Mouse (Mus musculus) central nervous system, embryonic 18 days (tissue): ENCODE results near the gene Olfr1354. TPM values are rescaled to one million over a fixed set of nuclear protein-coding genes. Genes with fewer than 3 reads are reported as not detected.

Experiments used
- polyA plus RNA-seq: library from polyadenylated mRNA; depleted of rRNA; stranded (reverse); fragments of >200 nt; gene quantifications from 2 replicates; pipeline ENCODE4 v1.2.3, GENCODE M21; 2012; rRNA removed

Olfr1354 gene
- not detected in 2 replicates for polyA plus RNA-seq

DNA sequence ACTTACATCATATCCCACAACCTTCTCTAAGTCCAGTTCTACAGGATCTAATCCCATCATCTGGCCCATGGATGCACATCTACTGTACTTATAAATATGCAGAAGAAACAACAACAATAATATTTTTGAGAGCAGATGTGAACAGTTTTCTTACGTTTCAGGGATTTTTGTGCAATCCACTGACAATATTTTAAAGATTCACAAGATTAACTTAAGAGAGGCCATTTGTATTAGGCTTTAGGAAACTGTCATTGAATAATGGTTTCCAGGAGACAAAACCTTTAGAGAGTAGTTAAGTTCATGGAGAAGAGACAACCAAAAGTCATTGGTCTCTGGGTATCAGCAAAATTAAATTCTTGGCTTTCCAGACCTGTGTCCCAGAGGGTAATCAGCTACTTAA, at the start of gene Olfr1354:
Olfr1354 (plus strand) TSS at position 301 of the 400 bp plus-strand sequence.

DNA sequence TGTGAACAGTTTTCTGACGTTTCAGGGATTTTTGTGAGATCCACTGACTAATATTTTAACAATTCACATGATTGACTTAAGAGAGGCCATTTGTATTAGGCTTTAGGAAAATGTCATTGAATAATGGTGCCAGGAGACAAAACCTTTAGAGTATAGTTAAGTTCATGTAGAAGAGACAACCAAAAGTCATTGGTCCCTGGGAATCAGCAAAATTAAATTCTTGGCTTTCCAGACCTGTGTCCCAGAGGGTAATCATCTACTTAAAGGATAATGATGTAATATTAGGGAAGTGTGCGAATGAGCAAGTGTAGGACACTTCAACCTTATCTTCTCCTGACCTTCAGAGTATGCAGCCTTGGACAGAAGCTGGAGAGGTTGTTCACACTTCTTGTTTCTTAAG, 37.7 kb upstream of the Olfr1354 start, which contains the start of gene Olfr1355:
Olfr1355 (plus strand) TSS at position 301 of the 400 bp plus-strand sequence.

DNA sequence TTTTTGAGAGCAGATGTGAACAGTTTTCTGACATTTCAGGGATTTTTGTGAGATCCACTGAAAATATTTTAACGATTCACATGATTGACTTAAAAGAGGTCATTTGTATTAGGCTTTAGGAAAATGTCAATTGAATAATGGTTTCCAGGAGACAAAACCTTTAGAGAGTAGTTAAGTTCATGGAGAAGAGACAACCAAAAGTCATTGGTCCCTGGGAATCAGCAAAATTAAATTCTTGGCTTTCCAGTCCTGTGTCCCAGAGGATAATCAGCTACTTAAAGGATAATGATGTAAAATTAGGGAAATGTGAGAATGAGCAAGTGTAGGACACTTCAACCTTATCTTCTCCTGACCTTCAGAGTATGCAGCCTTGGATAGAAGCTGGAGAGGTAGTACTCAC, 37.4 kb downstream of the Olfr1354 start, which contains the start of gene Olfr8:
Olfr8 (plus strand) TSS at position 301 of the 400 bp plus-strand sequence.

DNA sequence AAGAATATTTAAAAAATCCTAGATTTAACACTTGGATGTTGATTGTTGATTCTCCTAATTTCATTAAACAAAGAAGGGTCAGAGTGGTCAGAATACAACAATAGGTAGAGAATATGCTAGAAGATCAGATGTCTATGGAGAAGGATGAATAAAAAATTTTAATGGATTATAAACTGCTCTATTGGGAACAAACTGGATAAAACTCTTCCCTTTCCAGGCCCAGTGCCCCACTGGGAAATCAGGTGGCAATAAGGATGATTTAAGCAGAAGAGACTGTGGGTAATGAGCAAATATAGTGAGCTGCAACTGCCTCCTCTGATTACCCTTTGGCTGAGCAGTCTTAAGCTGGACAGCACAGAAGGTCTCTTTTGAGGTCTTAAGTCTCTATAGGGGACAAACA, 50.0 kb downstream of the Olfr1354 start, which contains the start of gene Olfr1353:
Olfr1353 (plus strand) TSS at position 301 of the 400 bp plus-strand sequence.

Other genes starting within 250 kb of the Olfr1354 start
- gene Casp14, start 194.9 kb upstream of the Olfr1354 start, polyA plus RNA-seq, result not detected in 2 replicates
- 0.04 and 0.05 TPM in 2 replicates for gene Ccdc105, start 160.1 kb upstream of the Olfr1354 start, polyA plus RNA-seq
- gene Slc1a6, start 132.7 kb upstream of the Olfr1354 start, polyA plus RNA-seq, result 28.6 and 31.3 TPM in 2 replicates
- not detected in 2 replicates for gene Olfr1356, start 61.0 kb upstream of the Olfr1354 start, polyA plus RNA-seq
- not detected in 2 replicates for gene Olfr1355, start 37.6 kb upstream of the Olfr1354 start, polyA plus RNA-seq
- not detected in 2 replicates for gene Olfr8, start 37.5 kb downstream of the Olfr1354 start, polyA plus RNA-seq
- gene Olfr1353, start 50.1 kb downstream of the Olfr1354 start, polyA plus RNA-seq, result not detected in 2 replicates
- gene Olfr1352, start 67.9 kb downstream of the Olfr1354 start, polyA plus RNA-seq, result not detected in 2 replicates
- not detected in 2 replicates for gene Olfr1351, start 99.3 kb downstream of the Olfr1354 start, polyA plus RNA-seq
- not detected in 2 replicates for gene Olfr57, start 115.6 kb downstream of the Olfr1354 start, polyA plus RNA-seq
- 26.8 and 29.3 TPM in 2 replicates for gene 2610008E11Rik, start 184.4 kb downstream of the Olfr1354 start, polyA plus RNA-seq
- gene Vmn2r80, start 235.6 kb downstream of the Olfr1354 start, polyA plus RNA-seq, result not detected in 2 replicates